Mouse (Mus musculus) liver, embryonic 16.5 days (tissue): ENCODE results near the gene Emc8. TPM values are rescaled to one million over a fixed set of nuclear protein-coding genes. Genes with fewer than 3 reads are reported as not detected.

Experiments used
- ATAC-seq: fragments of 200-750 bp; cut with Nextera tagmentation; 2 replicates; pipeline ENCODE4 v1.8.0; 2017; ENCODE audit warnings: low read depth, mild to moderate bottlenecking, moderate number of reproducible peaks, moderate library complexity
- H3K27ac ChIP-seq: fragments of 300-500 bp; sonication (generic); 2 replicates; pipeline ENCODE4 v1.5.1; 2014; ENCODE audit warnings: mild to moderate bottlenecking, low read length
- H3K27me3 ChIP-seq: fragments of 300-500 bp; sonication (generic); 2 replicates; pipeline ENCODE4 v1.6.1; 2014; ENCODE audit warnings: low read depth, low read length, mixed read lengths; ENCODE audit not compliant: control insufficient read depth, insufficient read depth
- H3K36me3 ChIP-seq: fragments of 300-500 bp; sonication (generic); 2 replicates; pipeline ENCODE4 v1.6.1; 2014; ENCODE audit warnings: mild to moderate bottlenecking; ENCODE audit not compliant: control insufficient read depth, insufficient read depth
- H3K4me1 ChIP-seq: fragments of 300-500 bp; sonication (generic); 2 replicates; pipeline ENCODE4 v1.6.1; 2014; ENCODE audit warnings: low read depth, low read length, mixed read lengths; ENCODE audit not compliant: control insufficient read depth
- H3K4me2 ChIP-seq: fragments of 300-500 bp; sonication (generic); 2 replicates; pipeline ENCODE4 v1.6.1; 2014; ENCODE audit warnings: low read depth, low read length, mixed read lengths
- H3K4me3 ChIP-seq: fragments of 300-500 bp; sonication (generic); 2 replicates; pipeline ENCODE4 v1.5.1; 2014; ENCODE audit warnings: low read depth, mild to moderate bottlenecking, low read length
- H3K9ac ChIP-seq: fragments of 300-500 bp; sonication (generic); 2 replicates; pipeline ENCODE4 v1.6.1; 2014; ENCODE audit warnings: low read depth, low read length
- H3K9me3 ChIP-seq: fragments of 300-500 bp; sonication (generic); replicated peaks from 2 replicates; pipeline ENCODE4 v1.6.1; 2016; ENCODE audit warnings: low read length; ENCODE audit not compliant: control insufficient read depth
- WGBS: fragments of 180-500 bp; shearing (Covaris S2); extraction: QIAGEN DNeasy Blood & Tissue Kit; methylation state at CpG from one replicate; pipeline ENCODE4 v1.1.7; 2014; ENCODE audit not compliant: insufficient replicate concordance; 5-methylcytosine and 5-hydroxymethylcytosine counted together
- polyA plus RNA-seq: library from polyadenylated mRNA; unstranded; fragments of >200 nt; fragmentation: Nextera tagmentation; extraction: Ambion mirVana; gene quantifications from 2 replicates; pipeline ENCODE4 v1.2.1, GENCODE M21; 2015

Gene Emc8
- polyA plus RNA-seq, 1 experiment from 2014 or later = 83.1 TPM

- H3K27ac ChIP-seq = no peak overlapping the region
- WGBS = 68% methylated on average over 7 of the region's 7 CpGs
- ATAC-seq = no peak
These were observed 20.1 kb upstream of the Emc8 start for GRCm38 (mm10) chr8:120688511-120688910.

GRCm38 (mm10) chr8:120687786-120688185 lies 19.4 kb upstream of the Emc8 start:
- Histone ChIP-seq H3K27ac (no peak overlapping the region), H3K4me1 (no peaks in the 10 kb centered on the region; the same call in 1 of the 2 replicates), H3K36me3 (no peaks in the 10 kb centered on the region), H3K27me3 (peaks cover 3% of the 10 kb centered on the region; the same call in 1 of the 2 replicates), H3K9ac (no peak overlapping the region), H3K4me3 (no peak overlapping the region), H3K9me3 (no peaks in the 10 kb centered on the region), H3K4me2 (no peak overlapping the region)
- no peak for ATAC-seq
- WGBS = 59% methylated on average over 8 of the region's 8 CpGs

More at GRCm38 (mm10) chr8:120688511-120688910, 20.1 kb upstream of the Emc8 start:
- no peaks in the 10 kb centered on the region for H3K36me3 ChIP-seq
- H3K4me1 ChIP-seq = no peaks in the 10 kb centered on the region; the same call in 1 of the 2 replicates
- no peak overlapping the region for H3K4me3 ChIP-seq
- no peak overlapping the region for H3K4me2 ChIP-seq
- H3K9me3 ChIP-seq = no peaks in the 10 kb centered on the region
- H3K27me3 ChIP-seq = peaks cover 3% of the 10 kb centered on the region; the same call in 1 of the 2 replicates
- no peak overlapping the region for H3K9ac ChIP-seq

GRCm38 (mm10) chr8:120686576-120686975 lies 18.2 kb upstream of the Emc8 start:
- Histone ChIP-seq H3K27ac (no peak overlapping the region), H3K27me3 (peaks cover 3% of the 10 kb centered on the region; the same call in 1 of the 2 replicates), H3K4me2 (no peak overlapping the region), H3K4me3 (no peak overlapping the region), H3K9ac (no peak overlapping the region), H3K4me1 (no peaks in the 10 kb centered on the region; the same call in 1 of the 2 replicates), H3K36me3 (no peaks in the 10 kb centered on the region), H3K9me3 (no peaks in the 10 kb centered on the region)
- 55% methylated on average over 5 of the region's 5 CpGs for WGBS
- no peak for ATAC-seq

GRCm38 (mm10) chr8:120686051-120686450 lies 17.7 kb upstream of the Emc8 start:
- no peak overlapping the region for H3K4me2 ChIP-seq
- peak; percentile 52 for ATAC-seq
- H3K9ac ChIP-seq = no peak overlapping the region
- H3K9me3 ChIP-seq = no peaks in the 10 kb centered on the region
- no peak overlapping the region for H3K4me3 ChIP-seq
- WGBS = 20% methylated on average over 13 of the region's 13 CpGs
- H3K36me3 ChIP-seq = no peaks in the 10 kb centered on the region
- no peaks in the 10 kb centered on the region; the same call in 1 of the 2 replicates for H3K4me1 ChIP-seq
- H3K27me3 ChIP-seq = peaks cover 3% of the 10 kb centered on the region; the same call in 1 of the 2 replicates
- peak overlapping the region; percentile 6; the same call in 1 of the 2 replicates for H3K27ac ChIP-seq

GRCm38 (mm10) chr8:120685591-120685990 lies 17.2 kb upstream of the Emc8 start:
- no peaks in the 10 kb centered on the region for H3K9me3 ChIP-seq
- H3K9ac ChIP-seq = no peak overlapping the region
- H3K27me3 ChIP-seq = peaks cover 3% of the 10 kb centered on the region; the same call in 1 of the 2 replicates
- WGBS = 58% methylated on average over 8 of the region's 8 CpGs
- H3K36me3 ChIP-seq = no peaks in the 10 kb centered on the region
- H3K4me2 ChIP-seq = no peak overlapping the region
- no peak overlapping the region for H3K4me3 ChIP-seq
- H3K4me1 ChIP-seq = no peaks in the 10 kb centered on the region; the same call in 1 of the 2 replicates
- peak overlapping the region; percentile 6; the same call in 1 of the 2 replicates for H3K27ac ChIP-seq
- 0 out of 2 replicates have a peak, but pooled peaks have one; percentile 19 for ATAC-seq

GRCm38 (mm10) chr8:120685097-120685496 lies 16.7 kb upstream of the Emc8 start:
- H3K9me3 ChIP-seq = no peaks in the 10 kb centered on the region
- no peaks in the 10 kb centered on the region for H3K36me3 ChIP-seq
- 62% methylated on average over 5 of the region's 5 CpGs for WGBS
- ATAC-seq = no peak
- no peak overlapping the region for H3K9ac ChIP-seq
- H3K4me2 ChIP-seq = no peak overlapping the region
- no peak overlapping the region for H3K27ac ChIP-seq
- peaks cover 3% of the 10 kb centered on the region; the same call in 1 of the 2 replicates for H3K27me3 ChIP-seq
- peaks cover 1% of the 10 kb centered on the region for H3K4me1 ChIP-seq
- no peak overlapping the region for H3K4me3 ChIP-seq

- WGBS = 55% methylated on average over 5 of the region's 5 CpGs
- Histone ChIP-seq H3K27ac (no peak overlapping the region), H3K4me2 (no peak overlapping the region), H3K36me3 (no peaks in the 10 kb centered on the region), H3K9me3 (no peaks in the 10 kb centered on the region), H3K4me3 (no peak overlapping the region), H3K9ac (no peak overlapping the region), H3K27me3 (peaks cover 3% of the 10 kb centered on the region; the same call in 1 of the 2 replicates), H3K4me1 (peaks cover 7% of the 10 kb centered on the region)
- ATAC-seq = no peak
These were observed 15.7 kb upstream of the Emc8 start for GRCm38 (mm10) chr8:120684082-120684481.

- H3K4me1 ChIP-seq = peaks cover 7% of the 10 kb centered on the region
- no peak overlapping the region for H3K4me3 ChIP-seq
- H3K27ac ChIP-seq = no peak overlapping the region
- no peaks in the 10 kb centered on the region for H3K9me3 ChIP-seq
- H3K27me3 ChIP-seq = no peaks in the 10 kb centered on the region
- ATAC-seq = 0 out of 2 replicates have a peak, but pooled peaks have one; percentile 24
- H3K4me2 ChIP-seq = no peak overlapping the region
- H3K9ac ChIP-seq = no peak overlapping the region
- WGBS = 12% methylated on average over 10 of the region's 10 CpGs
- no peaks in the 10 kb centered on the region for H3K36me3 ChIP-seq
These were observed 15.2 kb upstream of the Emc8 start for GRCm38 (mm10) chr8:120683602-120684001.

- Histone ChIP-seq H3K27me3 (no peaks in the 10 kb centered on the region), H3K27ac (no peak overlapping the region), H3K4me1 (peaks cover 7% of the 10 kb centered on the region), H3K4me2 (no peak overlapping the region), H3K9ac (no peak overlapping the region), H3K9me3 (no peaks in the 10 kb centered on the region), H3K4me3 (no peak overlapping the region), H3K36me3 (no peaks in the 10 kb centered on the region)
- 64% methylated on average over 10 of the region's 10 CpGs for WGBS
- ATAC-seq = no peak
These were observed 12.7 kb upstream of the Emc8 start for GRCm38 (mm10) chr8:120681113-120681512.
